Mouse (Mus musculus) gastrocnemius, postnatal 4 days (tissue): Measurements from ENCODE around the gene Cdk9. TPM values are rescaled to one million over a fixed set of nuclear protein-coding genes. Genes with fewer than 3 reads are reported as not detected.

ENCODE experiments used
- DNase-seq, 2 experiments: peaks; one replicate each; pipeline ENCODE4 v3.0.0; 2021 to 2022; ENCODE audit warnings: low spot score in 2 of 2, mixed read lengths in 2 of 2
- total RNA-seq, 2 experiments: library from RNA; stranded (reverse); gene quantifications; 2 replicates each; pipeline ENCODE4 v1.2.3; 2021

Gene Cdk9
- total RNA-seq, 2 experiments from 2014 or later: 49.3 to 55.2 TPM

- no peak for DNase-seq
Measured at GRCm38 (mm10) chr2:32734933-32735332, 22.1 kb upstream of the Cdk9 start.

- DNase-seq: no peak
Measured at GRCm38 (mm10) chr2:32734480-32734879, 21.6 kb upstream of the Cdk9 start.

GRCm38 (mm10) chr2:32732695-32733094, 19.8 kb upstream of the Cdk9 start:
- DNase-seq: no peak

DNA sequence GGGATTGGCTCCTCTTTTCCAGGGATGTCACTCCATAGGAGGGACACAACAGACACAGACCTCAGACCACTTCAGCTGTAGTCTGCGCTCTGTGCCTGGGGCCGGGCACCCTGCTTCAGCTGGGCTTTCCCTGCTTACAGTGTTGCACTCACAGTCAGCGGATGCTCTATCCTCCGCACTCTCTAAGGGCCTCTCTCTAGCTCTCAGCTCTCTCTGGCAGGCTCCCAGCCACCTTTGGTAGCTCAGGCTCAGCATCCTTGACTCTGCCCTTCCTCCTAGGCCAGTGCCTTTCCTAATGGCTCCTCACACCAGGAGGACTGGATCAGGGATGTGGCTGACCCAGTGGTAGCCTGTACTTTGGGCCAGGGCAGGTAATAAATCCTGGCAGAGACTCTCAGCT, 19.0 kb upstream of the Cdk9 start:
- DNase-seq: no peak

DNA sequence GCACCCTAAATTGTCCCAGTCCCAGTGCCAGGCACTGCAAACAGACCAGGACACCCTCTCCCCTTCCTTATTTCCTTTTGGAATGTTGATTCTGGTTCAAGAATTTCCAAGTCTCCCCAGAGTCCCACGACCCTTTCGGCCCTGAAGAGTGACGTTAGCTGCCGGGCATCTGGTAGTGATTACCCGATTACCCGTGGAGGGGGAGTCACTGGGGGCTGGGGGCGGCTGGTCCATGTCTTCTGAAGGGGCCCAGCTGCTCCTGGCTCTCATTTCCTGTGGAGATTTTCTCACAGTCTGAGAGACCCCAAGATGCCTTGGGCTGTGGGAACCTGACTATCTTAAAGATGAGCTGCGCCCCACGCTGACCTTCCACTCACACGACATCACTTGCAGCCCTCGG, 18.0 kb upstream of the Cdk9 start:
- DNase-seq: no peak

GRCm38 (mm10) chr2:32729547-32729946, 16.7 kb upstream of the Cdk9 start:
- no peak for DNase-seq

DNA sequence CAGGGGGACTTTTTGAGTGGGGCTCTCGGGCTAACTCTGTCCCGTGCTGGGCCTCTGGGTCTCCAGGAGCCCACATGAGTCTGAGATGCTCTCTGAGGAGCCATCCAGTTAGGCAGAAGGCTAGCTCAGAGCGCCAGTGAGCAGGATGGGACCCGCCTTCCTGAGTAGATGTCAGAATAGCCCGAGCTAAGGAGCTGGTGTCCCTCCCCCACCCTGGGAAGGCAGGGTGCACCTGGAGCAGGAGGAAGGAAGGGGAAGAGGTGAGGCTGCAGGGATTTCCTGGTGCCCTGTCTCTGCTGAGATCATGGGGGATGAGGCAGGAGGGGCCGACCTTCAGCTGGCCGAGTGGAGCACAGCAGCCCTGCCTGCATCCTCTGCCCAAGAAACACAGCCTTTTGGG, 15.6 kb upstream of the Cdk9 start:
- no peak for DNase-seq

GRCm38 (mm10) chr2:32727435-32727834, 14.6 kb upstream of the Cdk9 start:
- DNase-seq: peak; percentile 67 to 92

GRCm38 (mm10) chr2:32724832-32725790, 12.2 kb upstream of the Cdk9 start:
- DNase-seq: no peak

- no peak for DNase-seq
Measured at GRCm38 (mm10) chr2:32724149-32724548, 11.3 kb upstream of the Cdk9 start.

- DNase-seq: no peak
Measured at GRCm38 (mm10) chr2:32722581-32722980, 9.7 kb upstream of the Cdk9 start.

- DNase-seq: no peak
Measured at GRCm38 (mm10) chr2:32722046-32722445, 9.2 kb upstream of the Cdk9 start.

DNA sequence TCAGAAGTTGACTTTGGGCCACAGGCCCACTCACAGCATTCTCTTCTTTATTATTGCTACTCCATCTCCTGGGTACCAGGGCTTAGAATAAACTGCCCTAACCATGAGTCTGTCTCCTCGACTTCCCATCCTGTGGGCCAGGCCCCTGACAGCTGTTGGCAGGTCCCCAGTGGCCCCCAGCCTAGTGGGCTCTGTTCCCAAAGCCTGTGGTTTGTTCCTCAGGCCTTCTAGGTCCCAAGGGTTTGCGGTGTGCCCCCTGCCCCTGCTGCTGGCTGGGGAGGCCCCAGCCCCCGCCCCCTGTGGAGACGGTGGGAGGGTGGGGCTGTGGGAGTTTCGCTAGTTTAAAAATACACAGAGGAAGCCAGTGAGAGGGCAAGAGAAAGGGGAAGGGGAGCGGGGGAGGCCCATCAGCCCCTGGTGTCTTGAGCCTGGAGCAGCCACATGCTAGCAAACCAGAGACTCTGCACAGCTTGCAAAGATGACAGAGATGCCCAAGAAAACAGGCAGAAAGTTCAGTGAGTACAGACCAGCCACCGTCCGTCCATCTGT, 7.9 kb upstream of the Cdk9 start, which contains the start of gene Sh2d3c:
Gene Sh2d3c (plus strand): TSS at position 375 of the 549 bp plus-strand sequence.
- no peak for DNase-seq

DNA sequence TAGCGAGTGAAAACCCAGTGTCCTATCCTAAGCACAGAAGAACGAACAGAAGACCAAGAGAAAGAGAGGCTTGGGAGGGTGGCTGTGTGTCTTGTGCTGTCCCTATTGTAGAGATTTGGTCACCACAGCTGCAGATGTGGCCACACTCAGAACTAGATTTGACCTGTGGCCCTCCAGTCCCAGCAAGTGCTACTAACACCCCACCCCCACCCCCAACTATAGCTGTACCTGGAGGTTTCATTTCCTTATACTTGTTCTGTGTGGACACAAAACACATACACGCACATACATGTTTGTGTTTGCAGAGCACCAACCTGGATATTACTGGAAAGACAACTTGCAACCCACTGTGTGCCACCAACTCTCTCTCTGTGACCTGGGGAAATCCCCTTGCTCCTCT, 7.2 kb upstream of the Cdk9 start:
- DNase-seq: no peak

- DNase-seq: no peak
Measured at GRCm38 (mm10) chr2:32718761-32719160, 5.9 kb upstream of the Cdk9 start.

DNA sequence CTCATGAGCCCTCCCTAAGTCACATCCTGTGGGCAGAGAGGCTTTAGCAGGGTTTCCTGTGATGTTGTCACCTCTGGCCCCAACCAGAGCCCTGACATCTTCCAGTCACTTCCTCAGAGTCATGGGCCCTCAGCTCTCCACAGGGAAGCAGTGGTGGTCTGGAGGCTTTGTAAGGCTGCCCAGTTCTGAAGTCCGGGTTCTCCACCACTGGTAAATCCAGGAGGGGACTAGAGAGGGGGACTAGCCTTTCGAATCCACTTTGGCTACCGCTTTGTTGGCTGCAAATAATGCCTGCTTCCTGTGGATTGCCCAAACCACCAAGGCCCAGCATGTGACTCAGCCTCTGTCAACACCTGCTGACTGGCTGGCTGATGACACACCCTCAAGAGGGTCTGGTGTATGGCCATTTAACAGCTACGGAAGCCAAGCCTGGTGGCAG, 2.1 kb upstream of the Cdk9 start:
- DNase-seq: no peak

- no peak for DNase-seq
Measured at GRCm38 (mm10) chr2:32714117-32714986, 1.5 kb upstream of the Cdk9 start.

DNA sequence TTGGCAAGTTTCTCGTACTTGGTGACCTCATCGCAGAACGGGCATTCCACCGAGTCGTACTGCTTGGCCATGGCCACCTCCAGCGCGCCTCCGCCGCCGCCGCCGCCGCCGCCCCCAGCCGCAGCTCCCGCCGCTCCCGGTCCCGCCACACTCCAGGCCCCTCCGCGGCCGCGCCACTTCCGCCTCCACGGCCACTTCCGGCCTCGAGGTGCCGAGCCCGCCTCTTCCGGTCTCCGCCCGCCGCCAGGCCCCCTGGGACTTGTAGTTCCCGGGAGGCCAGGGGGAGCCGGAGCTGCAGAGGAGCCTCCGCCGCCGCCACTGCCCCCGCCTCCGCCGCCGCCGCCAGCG, 316 bp downstream of the Cdk9 start:
- DNase-seq: peak; percentile 94 to 96

GRCm38 (mm10) chr2:32712108-32712551, 746 bp downstream of the Cdk9 start:
- peak; percentile 45 to 82 for DNase-seq

- no peak for DNase-seq
Measured at GRCm38 (mm10) chr2:32711301-32712056, 1.4 kb downstream of the Cdk9 start.

GRCm38 (mm10) chr2:32710425-32710824, 2.5 kb downstream of the Cdk9 start:
- DNase-seq: no peak
